Mouse (Mus musculus): ENCODE measurements at regions not wholly inside any gene's neighbourhood (a gene's known extent, or its start where the extent isn't known, plus 50 kb on each side); places are given as distances from the start of the nearest gene placed in this dataset.

- H3K27ac ChIP-seq: no peak overlapping the region
These were observed 301.2 kb upstream of the Chl1 start for GRCm38 (mm10) chr6:103209202-103209601.

GRCm38 (mm10) chr6:103213160-103213559 is 297.2 kb upstream of the Chl1 start:
- Histone ChIP-seq H3K36me3 (replicated peaks) (no peaks in the 10 kb centered on the region), H3K27ac (no peak overlapping the region), H3K4me2 (no peak overlapping the region), H3K4me1 (no peaks in the 10 kb centered on the region; the same call in 1 of the 2 replicates), H3K4me3 (replicated peaks) (no peak overlapping the region), H3K9ac (no peak overlapping the region), H3K9me3 (no peaks in the 10 kb centered on the region), H3K27me3 (no peaks in the 10 kb centered on the region)
- WGBS: 79% methylated on average over 6 of the region's 6 CpGs
- ATAC-seq (ENCODE audit: low FRiP score): peak; percentile 23; the same call in 1 of the 2 replicates

More at GRCm38 (mm10) chr6:103209202-103209601, 301.2 kb upstream of the Chl1 start:
- Histone ChIP-seq H3K27me3 (no peaks in the 10 kb centered on the region), H3K36me3 (replicated peaks) (no peaks in the 10 kb centered on the region), H3K4me1 (no peaks in the 10 kb centered on the region; the same call in 1 of the 2 replicates), H3K4me3 (replicated peaks) (no peak overlapping the region), H3K9me3 (no peaks in the 10 kb centered on the region), H3K4me2 (no peak overlapping the region), H3K9ac (no peak overlapping the region)
- no peak for ATAC-seq (ENCODE audit: low FRiP score)

GRCm38 (mm10) chr6:103236896-103237295 is 273.5 kb upstream of the Chl1 start:
- H3K4me1 ChIP-seq: no peaks in the 10 kb centered on the region
- H3K4me2 ChIP-seq: no peak overlapping the region
- H3K27ac ChIP-seq: no peak overlapping the region
- no peaks in the 10 kb centered on the region for H3K27me3 ChIP-seq
- no peaks in the 10 kb centered on the region for H3K9me3 ChIP-seq
- no peak for ATAC-seq (ENCODE audit: low FRiP score)
- no peak overlapping the region for H3K4me3 ChIP-seq (replicated peaks)
- H3K36me3 ChIP-seq (replicated peaks): no peaks in the 10 kb centered on the region
- H3K9ac ChIP-seq: no peak overlapping the region

GRCm38 (mm10) chr6:103268984-103269383 is 241.4 kb upstream of the Chl1 start:
- ATAC-seq (ENCODE audit: low FRiP score): no peak
- WGBS: 86% methylated on average over 5 of the region's 5 CpGs
- Histone ChIP-seq H3K36me3 (replicated peaks) (no peaks in the 10 kb centered on the region), H3K4me1 (no peaks in the 10 kb centered on the region), H3K27me3 (no peaks in the 10 kb centered on the region), H3K9ac (no peak overlapping the region), H3K4me2 (no peak overlapping the region), H3K4me3 (replicated peaks) (no peak overlapping the region), H3K9me3 (no peaks in the 10 kb centered on the region), H3K27ac (no peak overlapping the region)

- Histone ChIP-seq H3K9me3 (no peaks in the 10 kb centered on the region), H3K27ac (no peak overlapping the region), H3K4me3 (replicated peaks) (no peak overlapping the region), H3K36me3 (replicated peaks) (no peaks in the 10 kb centered on the region), H3K27me3 (no peaks in the 10 kb centered on the region), H3K9ac (no peak overlapping the region), H3K4me2 (no peak overlapping the region), H3K4me1 (no peaks in the 10 kb centered on the region)
- no peak for ATAC-seq (ENCODE audit: low FRiP score)
- WGBS: 84% methylated on average over 3 of the region's 3 CpGs
These were observed 238.2 kb upstream of the Chl1 start for GRCm38 (mm10) chr6:103272216-103272615.

GRCm38 (mm10) chr6:103275071-103275470 is 235.3 kb upstream of the Chl1 start:
- Histone ChIP-seq H3K9ac (no peak overlapping the region), H3K9me3 (no peaks in the 10 kb centered on the region), H3K4me1 (no peaks in the 10 kb centered on the region), H3K36me3 (replicated peaks) (no peaks in the 10 kb centered on the region), H3K4me3 (replicated peaks) (no peak overlapping the region), H3K27me3 (no peaks in the 10 kb centered on the region), H3K4me2 (no peak overlapping the region), H3K27ac (no peak overlapping the region)
- no peak for ATAC-seq (ENCODE audit: low FRiP score)
- WGBS: 53% methylated on average over 4 of the region's 4 CpGs

GRCm38 (mm10) chr6:103275476-103275875 is 234.9 kb upstream of the Chl1 start:
- no peaks in the 10 kb centered on the region for H3K27me3 ChIP-seq
- no peak overlapping the region for H3K4me3 ChIP-seq (replicated peaks)
- no peak overlapping the region for H3K4me2 ChIP-seq
- H3K9me3 ChIP-seq: no peaks in the 10 kb centered on the region
- no peak overlapping the region for H3K9ac ChIP-seq
- no peaks in the 10 kb centered on the region for H3K4me1 ChIP-seq
- WGBS: 29% methylated on average over 2 of the region's 2 CpGs
- H3K36me3 ChIP-seq (replicated peaks): no peaks in the 10 kb centered on the region
- no peak overlapping the region for H3K27ac ChIP-seq
- no peak for ATAC-seq (ENCODE audit: low FRiP score)

GRCm38 (mm10) chr6:103296015-103296414 is 214.4 kb upstream of the Chl1 start:
- H3K4me1 ChIP-seq: no peaks in the 10 kb centered on the region
- 89% methylated on average over 6 of the region's 6 CpGs for WGBS

GRCm38 (mm10) chr6:103306420-103307249 is 203.8 kb upstream of the Chl1 start:
- Histone ChIP-seq H3K4me1 (peaks cover 4% of the 10 kb centered on the region), H3K9ac (no peak overlapping the region), H3K4me3 (replicated peaks) (no peak overlapping the region), H3K9me3 (no peaks in the 10 kb centered on the region), H3K4me2 (no peak overlapping the region), H3K36me3 (replicated peaks) (no peaks in the 10 kb centered on the region), H3K27ac (peak overlapping the region; percentile 46; the same call in 1 of the 2 replicates), H3K27me3 (no peaks in the 10 kb centered on the region)
- peak; percentile 73 for ATAC-seq (ENCODE audit: low FRiP score)
- WGBS: 50% methylated on average over 8 of the region's 8 CpGs

More at GRCm38 (mm10) chr6:103296015-103296414, 214.4 kb upstream of the Chl1 start:
- no peak for ATAC-seq (ENCODE audit: low FRiP score)
- no peak overlapping the region for H3K4me3 ChIP-seq (replicated peaks)
- no peak overlapping the region for H3K27ac ChIP-seq
- no peaks in the 10 kb centered on the region for H3K36me3 ChIP-seq (replicated peaks)
- H3K9ac ChIP-seq: no peak overlapping the region
- H3K4me2 ChIP-seq: no peak overlapping the region
- no peaks in the 10 kb centered on the region for H3K9me3 ChIP-seq
- H3K27me3 ChIP-seq: no peaks in the 10 kb centered on the region

- Histone ChIP-seq H3K9me3 (no peaks in the 10 kb centered on the region), H3K4me1 (peaks cover 7% of the 10 kb centered on the region), H3K4me3 (replicated peaks) (no peak overlapping the region), H3K27me3 (no peaks in the 10 kb centered on the region), H3K9ac (no peak overlapping the region), H3K27ac (peak overlapping the region; percentile 46; the same call in 1 of the 2 replicates), H3K4me2 (no peak overlapping the region), H3K36me3 (replicated peaks) (no peaks in the 10 kb centered on the region)
- peak; percentile 69 for ATAC-seq (ENCODE audit: low FRiP score)
- WGBS: 21% methylated on average over 3 of the region's 3 CpGs
These were observed 203.2 kb upstream of the Chl1 start for GRCm38 (mm10) chr6:103307250-103307580.

GRCm38 (mm10) chr6:103312149-103312548 is 198.2 kb upstream of the Chl1 start:
- Histone ChIP-seq H3K4me1 (peaks cover 14% of the 10 kb centered on the region), H3K4me3 (replicated peaks) (no peak overlapping the region), H3K4me2 (no peak overlapping the region), H3K27ac (no peak overlapping the region), H3K9me3 (no peaks in the 10 kb centered on the region), H3K27me3 (no peaks in the 10 kb centered on the region), H3K9ac (no peak overlapping the region), H3K36me3 (replicated peaks) (no peaks in the 10 kb centered on the region)
- ATAC-seq (ENCODE audit: low FRiP score): no peak
- 68% methylated on average over 6 of the region's 6 CpGs for WGBS

- H3K27me3 ChIP-seq: no peaks in the 10 kb centered on the region
- no peak overlapping the region for H3K4me3 ChIP-seq (replicated peaks)
- H3K27ac ChIP-seq: no peak overlapping the region
- WGBS: 21% methylated on average over 5 of the region's 5 CpGs
- H3K4me1 ChIP-seq: peaks cover 16% of the 10 kb centered on the region
- no peaks in the 10 kb centered on the region for H3K36me3 ChIP-seq (replicated peaks)
- no peak overlapping the region for H3K9ac ChIP-seq
- H3K4me2 ChIP-seq: no peak overlapping the region
- no peaks in the 10 kb centered on the region for H3K9me3 ChIP-seq
- ATAC-seq (ENCODE audit: low FRiP score): no peak
These were observed 197.5 kb upstream of the Chl1 start for GRCm38 (mm10) chr6:103312935-103313334.

- Histone ChIP-seq H3K4me2 (no peak overlapping the region), H3K9ac (no peak overlapping the region), H3K4me3 (replicated peaks) (no peak overlapping the region), H3K36me3 (replicated peaks) (no peaks in the 10 kb centered on the region), H3K27me3 (no peaks in the 10 kb centered on the region), H3K27ac (no peak overlapping the region), H3K9me3 (no peaks in the 10 kb centered on the region), H3K4me1 (peaks cover 12% of the 10 kb centered on the region; the same call in 1 of the 2 replicates)
- ATAC-seq (ENCODE audit: low FRiP score): no peak
- 29% methylated on average over 6 of the region's 6 CpGs for WGBS
These were observed 192.3 kb upstream of the Chl1 start for GRCm38 (mm10) chr6:103318081-103318480.

All from forebrain, embryonic 12.5 days (tissue).